Mouse (Mus musculus) liver, embryonic 16.5 days (tissue): ENCODE measurements at regions not wholly inside any gene's neighbourhood (a gene's known extent, or its start where the extent isn't known, plus 50 kb on each side); places are given as distances from the start of the nearest gene placed in this dataset.

Experiments used
- ATAC-seq: fragments of 200-750 bp; cut with Nextera tagmentation; 2 replicates; pipeline ENCODE4 v1.8.0; 2017; ENCODE audit warnings: low read depth, mild to moderate bottlenecking, moderate number of reproducible peaks, moderate library complexity
- H3K27ac ChIP-seq: fragments of 300-500 bp; sonication (generic); 2 replicates; pipeline ENCODE4 v1.5.1; 2014; ENCODE audit warnings: mild to moderate bottlenecking, low read length
- H3K27me3 ChIP-seq: fragments of 300-500 bp; sonication (generic); 2 replicates; pipeline ENCODE4 v1.6.1; 2014; ENCODE audit warnings: low read depth, low read length, mixed read lengths; ENCODE audit not compliant: control insufficient read depth, insufficient read depth
- H3K36me3 ChIP-seq: fragments of 300-500 bp; sonication (generic); 2 replicates; pipeline ENCODE4 v1.6.1; 2014; ENCODE audit warnings: mild to moderate bottlenecking; ENCODE audit not compliant: control insufficient read depth, insufficient read depth
- H3K4me1 ChIP-seq: fragments of 300-500 bp; sonication (generic); 2 replicates; pipeline ENCODE4 v1.6.1; 2014; ENCODE audit warnings: low read depth, low read length, mixed read lengths; ENCODE audit not compliant: control insufficient read depth
- H3K4me2 ChIP-seq: fragments of 300-500 bp; sonication (generic); 2 replicates; pipeline ENCODE4 v1.6.1; 2014; ENCODE audit warnings: low read depth, low read length, mixed read lengths
- H3K4me3 ChIP-seq: fragments of 300-500 bp; sonication (generic); 2 replicates; pipeline ENCODE4 v1.5.1; 2014; ENCODE audit warnings: low read depth, mild to moderate bottlenecking, low read length
- H3K9ac ChIP-seq: fragments of 300-500 bp; sonication (generic); 2 replicates; pipeline ENCODE4 v1.6.1; 2014; ENCODE audit warnings: low read depth, low read length
- H3K9me3 ChIP-seq: fragments of 300-500 bp; sonication (generic); replicated peaks from 2 replicates; pipeline ENCODE4 v1.6.1; 2016; ENCODE audit warnings: low read length; ENCODE audit not compliant: control insufficient read depth
- WGBS: fragments of 180-500 bp; shearing (Covaris S2); extraction: QIAGEN DNeasy Blood & Tissue Kit; methylation state at CpG from one replicate; pipeline ENCODE4 v1.1.7; 2014; ENCODE audit not compliant: insufficient replicate concordance; 5-methylcytosine and 5-hydroxymethylcytosine counted together

DNA sequence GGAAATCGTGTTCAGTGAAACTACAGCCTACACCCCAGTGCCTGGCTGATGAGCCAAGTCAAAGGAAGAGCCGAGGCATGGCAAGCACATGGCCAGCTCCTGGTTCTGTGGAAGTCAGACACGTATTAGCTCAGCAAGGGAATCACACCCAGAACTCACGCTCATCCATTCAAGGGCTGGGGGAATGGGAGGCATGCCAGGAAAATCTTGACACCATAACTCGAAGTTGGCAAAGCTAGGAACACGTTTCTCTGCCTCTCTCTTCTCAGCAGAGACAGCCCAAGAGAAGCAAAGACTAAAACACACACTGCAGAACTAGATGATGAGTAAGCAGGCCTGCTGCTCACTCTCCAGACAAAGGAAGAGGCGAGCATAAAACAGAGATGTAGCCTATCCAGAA is 53.5 kb upstream of the Ypel5 start:
- no peaks in the 10 kb centered on the region for H3K36me3 ChIP-seq
- H3K4me2 ChIP-seq: no peak overlapping the region
- WGBS: 40% methylated on average over 7 of the region's 7 CpGs
- ATAC-seq: no peak
- no peaks in the 10 kb centered on the region for H3K27me3 ChIP-seq
- H3K27ac ChIP-seq: no peak overlapping the region
- H3K4me3 ChIP-seq: no peak overlapping the region
- no peaks in the 10 kb centered on the region for H3K9me3 ChIP-seq
- no peak overlapping the region for H3K9ac ChIP-seq
- H3K4me1 ChIP-seq: no peaks in the 10 kb centered on the region

DNA sequence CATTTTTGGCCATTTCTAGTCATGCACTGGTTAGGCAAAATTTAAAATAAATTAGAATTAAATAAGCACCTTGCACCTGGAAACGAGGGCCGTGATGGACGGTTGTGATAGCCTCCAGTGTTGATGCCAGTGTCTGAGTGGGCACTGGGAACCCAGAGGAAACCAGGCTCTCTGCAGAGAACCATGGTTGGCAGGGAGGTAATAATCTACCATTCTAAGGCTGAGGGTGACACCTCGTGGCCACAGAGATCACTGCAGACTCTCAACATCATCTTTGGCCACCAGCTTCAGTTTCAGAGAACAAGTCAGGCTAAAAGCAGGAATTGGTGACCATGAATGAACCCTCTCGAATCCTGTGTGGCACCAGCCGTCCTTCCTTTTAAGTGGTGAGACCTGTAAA is 54.5 kb upstream of the Ypel5 start:
- no peak for ATAC-seq
- Histone ChIP-seq H3K4me2 (no peak overlapping the region), H3K9me3 (no peaks in the 10 kb centered on the region), H3K9ac (no peak overlapping the region), H3K4me3 (no peak overlapping the region), H3K36me3 (no peaks in the 10 kb centered on the region), H3K27me3 (no peaks in the 10 kb centered on the region), H3K27ac (no peak overlapping the region), H3K4me1 (no peaks in the 10 kb centered on the region)
- 10% methylated on average over 6 of the region's 6 CpGs for WGBS

DNA sequence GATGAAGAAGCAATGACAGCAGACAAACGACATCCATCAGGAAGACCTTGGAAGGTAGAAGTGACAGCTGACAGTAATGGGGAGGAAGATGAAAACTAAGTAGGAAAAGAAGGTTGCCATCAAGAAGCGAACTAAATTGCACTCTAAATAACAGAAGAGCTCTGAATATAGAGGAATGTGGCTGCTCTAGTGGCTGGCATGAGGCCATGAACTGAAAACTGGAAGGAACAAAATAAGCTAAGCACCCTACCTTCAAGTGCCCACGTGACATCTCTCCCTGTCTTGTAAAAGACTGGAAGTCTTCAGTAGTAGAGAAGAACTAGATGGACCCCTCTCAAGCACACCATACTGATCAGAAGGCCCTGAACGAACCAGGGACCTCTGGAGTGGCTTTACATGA is 68.0 kb upstream of the Ypel5 start:
- Histone ChIP-seq H3K4me2 (no peak overlapping the region), H3K27me3 (no peaks in the 10 kb centered on the region), H3K9ac (no peak overlapping the region), H3K36me3 (no peaks in the 10 kb centered on the region), H3K4me1 (no peaks in the 10 kb centered on the region), H3K27ac (no peak overlapping the region), H3K4me3 (no peak overlapping the region), H3K9me3 (no peaks in the 10 kb centered on the region)
- ATAC-seq: no peak
- WGBS: 36% methylated on average over 4 of the region's 4 CpGs

DNA sequence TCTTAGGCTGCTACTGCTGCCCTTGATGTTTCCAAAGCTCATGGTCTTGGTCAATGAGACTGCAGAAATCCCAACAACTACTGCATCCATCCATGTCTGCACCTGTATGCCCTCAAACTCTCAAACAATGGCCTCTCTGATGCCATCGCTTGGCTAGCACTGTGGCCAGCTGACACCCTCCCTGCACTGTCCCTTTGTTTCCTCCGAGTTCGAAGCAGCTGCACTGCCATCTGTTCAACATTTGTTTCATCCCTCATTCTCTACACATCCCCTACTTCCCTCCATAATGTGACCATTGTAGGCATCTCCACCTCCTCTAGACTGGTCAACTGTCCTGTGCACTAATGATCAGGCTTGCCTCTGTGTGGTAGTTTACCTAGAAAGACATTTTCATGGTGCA is 75.3 kb upstream of the Ypel5 start:
- H3K27me3 ChIP-seq: no peaks in the 10 kb centered on the region

DNA sequence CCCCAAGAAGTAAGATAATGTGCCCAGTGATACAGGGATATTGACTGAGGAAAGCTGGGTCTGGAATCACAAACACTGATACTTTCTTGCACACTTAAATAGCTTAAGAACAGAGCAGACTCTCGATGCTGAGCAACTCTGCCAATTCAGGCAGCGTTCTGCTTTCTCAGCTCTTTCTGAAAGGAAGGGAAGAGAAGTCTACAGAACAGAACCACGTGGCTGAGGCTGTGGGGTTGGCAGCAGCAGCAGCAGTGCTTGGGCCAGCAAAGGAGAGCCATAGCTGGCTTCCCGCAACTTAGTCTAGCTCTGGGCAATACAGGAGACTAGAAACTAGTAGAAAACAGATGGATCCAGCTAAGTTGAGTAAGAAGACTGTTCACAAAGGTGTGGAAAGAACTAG is 89.8 kb upstream of the Ypel5 start:
- H3K4me3 ChIP-seq: no peak overlapping the region
- H3K4me2 ChIP-seq: no peak overlapping the region
- no peaks in the 10 kb centered on the region for H3K9me3 ChIP-seq
- WGBS: 47% methylated on average over 4 of the region's 4 CpGs
- ATAC-seq: no peak
- no peak overlapping the region for H3K27ac ChIP-seq
- H3K36me3 ChIP-seq: no peaks in the 10 kb centered on the region
- H3K4me1 ChIP-seq: no peaks in the 10 kb centered on the region
- H3K9ac ChIP-seq: no peak overlapping the region
- no peaks in the 10 kb centered on the region for H3K27me3 ChIP-seq

More for the DNA sequence above, 75.3 kb upstream of the Ypel5 start:
- no peak overlapping the region for H3K4me2 ChIP-seq
- WGBS: 55% methylated on average over 3 of the region's 3 CpGs
- H3K27ac ChIP-seq: no peak overlapping the region
- H3K36me3 ChIP-seq: no peaks in the 10 kb centered on the region
- ATAC-seq: no peak
- no peak overlapping the region for H3K4me3 ChIP-seq
- no peaks in the 10 kb centered on the region for H3K4me1 ChIP-seq
- H3K9me3 ChIP-seq: no peaks in the 10 kb centered on the region
- H3K9ac ChIP-seq: no peak overlapping the region

DNA sequence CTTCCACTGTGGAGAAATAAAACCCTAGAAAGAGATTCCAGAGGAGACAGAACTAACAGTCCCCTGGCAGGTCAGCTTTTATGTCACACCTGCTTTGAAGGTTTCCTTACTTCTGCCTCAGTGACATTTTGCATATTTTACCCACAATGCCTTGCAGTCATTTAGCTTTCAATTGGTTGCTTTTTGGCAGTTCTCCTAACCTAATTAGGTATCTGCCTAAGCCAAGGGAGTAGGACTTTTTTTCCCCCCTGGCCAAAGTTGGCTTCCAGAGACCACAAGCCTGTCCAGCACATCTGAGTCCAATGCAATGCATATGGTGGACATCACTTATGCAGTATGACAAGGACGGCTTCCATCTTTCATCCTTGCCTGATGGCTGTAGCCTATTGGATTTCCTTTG is 103.2 kb upstream of the Ypel5 start:
- no peak for ATAC-seq
- H3K36me3 ChIP-seq: no peaks in the 10 kb centered on the region
- H3K9ac ChIP-seq: no peak overlapping the region
- H3K27ac ChIP-seq: no peak overlapping the region
- H3K4me3 ChIP-seq: no peak overlapping the region
- 66% methylated on average over 1 of the region's 1 CpGs for WGBS
- H3K4me1 ChIP-seq: no peaks in the 10 kb centered on the region
- no peak overlapping the region for H3K4me2 ChIP-seq
- no peaks in the 10 kb centered on the region for H3K9me3 ChIP-seq
- no peaks in the 10 kb centered on the region for H3K27me3 ChIP-seq

DNA sequence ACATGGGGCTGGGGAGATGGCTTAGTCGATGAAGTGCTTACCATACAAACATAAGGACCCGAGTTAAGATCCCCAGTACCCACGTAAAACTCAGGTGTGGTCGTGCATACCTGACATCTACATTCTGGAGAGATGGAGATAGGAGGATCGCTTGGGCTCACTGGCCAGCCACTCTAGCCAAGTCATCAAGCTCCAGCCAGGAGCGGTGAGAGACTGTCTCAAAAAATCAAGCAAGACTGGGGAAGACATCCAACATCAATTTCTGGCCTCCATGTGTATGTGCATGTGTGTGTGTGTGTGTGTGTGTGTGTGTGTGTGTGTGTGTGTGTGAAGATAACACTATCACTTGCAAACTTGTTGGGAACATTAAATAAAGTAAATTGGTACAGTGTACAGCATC is 104.6 kb upstream of the Ypel5 start:
- no peak overlapping the region for H3K9ac ChIP-seq
- H3K4me2 ChIP-seq: no peak overlapping the region
- 56% methylated on average over 6 of the region's 6 CpGs for WGBS
- no peaks in the 10 kb centered on the region for H3K9me3 ChIP-seq
- no peaks in the 10 kb centered on the region for H3K27me3 ChIP-seq
- H3K4me3 ChIP-seq: no peak overlapping the region
- H3K36me3 ChIP-seq: no peaks in the 10 kb centered on the region
- H3K4me1 ChIP-seq: no peaks in the 10 kb centered on the region
- no peak overlapping the region for H3K27ac ChIP-seq
- no peak for ATAC-seq

DNA sequence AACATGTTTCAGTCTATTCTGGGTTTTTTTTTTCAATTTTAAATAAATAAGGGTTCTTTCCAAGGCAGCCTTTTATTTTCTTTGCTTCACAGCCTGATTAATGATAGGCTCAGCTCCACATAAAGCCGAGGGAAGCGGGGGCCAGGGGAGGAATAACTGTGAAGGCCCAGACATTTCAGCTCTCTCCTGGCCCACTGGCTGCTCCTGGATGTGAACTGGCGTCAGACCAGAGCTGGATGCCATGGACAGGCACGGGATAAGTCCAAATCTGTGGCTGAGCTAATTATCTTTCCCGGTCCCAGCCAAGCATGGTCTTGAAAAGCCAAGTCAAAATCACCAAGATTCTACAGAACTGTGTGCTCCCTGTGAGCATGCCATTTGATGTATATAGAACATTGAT is 105.1 kb upstream of the Ypel5 start:
- no peaks in the 10 kb centered on the region for H3K27me3 ChIP-seq
- no peaks in the 10 kb centered on the region for H3K4me1 ChIP-seq
- no peaks in the 10 kb centered on the region for H3K9me3 ChIP-seq
- H3K4me2 ChIP-seq: no peak overlapping the region
- no peak overlapping the region for H3K9ac ChIP-seq
- ATAC-seq: no peak
- H3K27ac ChIP-seq: no peak overlapping the region
- no peaks in the 10 kb centered on the region for H3K36me3 ChIP-seq
- WGBS: 64% methylated on average over 5 of the region's 5 CpGs
- H3K4me3 ChIP-seq: no peak overlapping the region

DNA sequence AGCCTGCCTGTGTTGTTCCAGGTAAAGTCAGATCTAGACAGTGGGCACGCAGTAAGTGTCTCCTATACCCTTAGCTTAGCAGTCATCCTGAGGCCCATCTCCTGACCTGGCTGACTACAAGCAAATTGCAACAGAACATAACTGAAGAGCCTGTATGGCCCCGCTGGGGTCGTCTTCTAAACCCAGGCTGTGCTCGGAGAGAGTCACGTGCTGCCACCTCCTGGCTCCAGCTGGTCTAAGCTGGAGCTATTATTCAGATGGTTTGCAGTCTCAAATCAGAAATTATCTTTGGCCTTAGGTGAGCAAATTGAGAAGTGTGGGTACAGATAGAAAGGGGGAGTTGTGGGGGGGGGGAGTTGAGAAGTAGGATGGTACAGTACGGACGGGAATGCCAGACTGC is 115.5 kb upstream of the Ypel5 start:
- 46% methylated on average over 7 of the region's 7 CpGs for WGBS
- H3K4me1 ChIP-seq: no peaks in the 10 kb centered on the region
- no peak overlapping the region for H3K27ac ChIP-seq
- no peak overlapping the region for H3K9ac ChIP-seq
- no peaks in the 10 kb centered on the region for H3K27me3 ChIP-seq
- H3K4me2 ChIP-seq: no peak overlapping the region
- no peaks in the 10 kb centered on the region for H3K9me3 ChIP-seq
- ATAC-seq: no peak
- no peaks in the 10 kb centered on the region for H3K36me3 ChIP-seq
- H3K4me3 ChIP-seq: no peak overlapping the region

DNA sequence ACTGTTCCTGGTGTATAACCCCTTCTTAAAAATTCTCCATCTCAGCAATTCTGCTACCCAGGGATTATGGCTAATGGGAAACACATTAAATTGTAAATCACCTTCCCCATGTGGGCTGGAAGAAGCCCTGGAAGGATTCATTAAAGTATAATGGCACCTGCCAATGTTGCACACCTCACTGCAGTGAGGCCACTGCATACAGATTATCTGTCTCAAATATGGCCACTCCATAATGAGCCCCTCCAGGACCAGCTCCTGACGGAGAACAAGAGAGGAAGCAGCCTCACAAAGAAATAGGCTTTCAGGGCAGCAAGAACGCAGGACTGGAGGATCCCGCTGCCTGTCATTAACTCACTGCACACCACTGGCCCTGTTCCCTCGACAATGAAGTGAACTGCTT is 115.2 kb upstream of the Alk start:
- H3K4me1 ChIP-seq: no peaks in the 10 kb centered on the region
- 56% methylated on average over 4 of the region's 4 CpGs for WGBS
- no peak for ATAC-seq

More for the DNA sequence above, 115.2 kb upstream of the Alk start:
- no peaks in the 10 kb centered on the region for H3K36me3 ChIP-seq
- no peaks in the 10 kb centered on the region for H3K9me3 ChIP-seq
- H3K4me2 ChIP-seq: no peak overlapping the region
- no peak overlapping the region for H3K9ac ChIP-seq
- no peak overlapping the region for H3K27ac ChIP-seq
- no peak overlapping the region for H3K4me3 ChIP-seq
- H3K27me3 ChIP-seq: no peaks in the 10 kb centered on the region
